Mouse (Mus musculus) heart, embryonic 10.5 days (tissue): Measurements from ENCODE around the gene Scrt2. TPM values are rescaled to one million over a fixed set of nuclear protein-coding genes. Genes with fewer than 3 reads are reported as not detected.

ENCODE experiments used
- DNase-seq: peaks from one replicate; pipeline ENCODE4 v3.0.0-alpha.2; 2017; ENCODE audit warnings: low spot score
- H3K27ac ChIP-seq: fragments of 300-500 bp; sonication (generic); 2 replicates; pipeline ENCODE4 v1.5.1; 2016; ENCODE audit warnings: mild to moderate bottlenecking
- H3K27me3 ChIP-seq: fragments of 300-500 bp; sonication (generic); 2 replicates; pipeline ENCODE4 v1.6.1; 2016; ENCODE audit warnings: mild to moderate bottlenecking; ENCODE audit not compliant: poor library complexity, insufficient read depth, severe bottlenecking
- H3K36me3 ChIP-seq: fragments of 300-500 bp; sonication (generic); 2 replicates; pipeline ENCODE4 v1.6.1; 2016; ENCODE audit warnings: mild to moderate bottlenecking, moderate library complexity
- H3K4me1 ChIP-seq: fragments of 300-500 bp; sonication (generic); 2 replicates; pipeline ENCODE4 v1.6.1; 2016; ENCODE audit warnings: mild to moderate bottlenecking
- H3K4me3 ChIP-seq: fragments of 300-500 bp; sonication (generic); 2 replicates; pipeline ENCODE4 v1.5.1; 2016; ENCODE audit warnings: mild to moderate bottlenecking, moderate library complexity
- H3K9me3 ChIP-seq: fragments of 300-500 bp; sonication (generic); 2 replicates; pipeline ENCODE4 v1.6.1; 2016; ENCODE audit warnings: mild to moderate bottlenecking, moderate library complexity
- WGBS: fragments of 180-500 bp; shearing (Covaris S2); methylation state at CpG from one replicate; pipeline ENCODE4 v1.1.7; 2016; 5-methylcytosine and 5-hydroxymethylcytosine counted together
- polyA plus RNA-seq: library from polyadenylated mRNA; unstranded; fragments of >200 nt; fragmentation: Nextera tagmentation; extraction: Ambion mirVana; gene quantifications from 2 replicates; pipeline ENCODE4 v1.2.1, GENCODE M21; 2016

Scrt2 gene
- polyA plus RNA-seq, 1 experiment from 2014 or later = not detected

- Histone ChIP-seq H3K27me3 (peaks cover 62% of the 10 kb centered on the region), H3K9me3 (no peaks in the 10 kb centered on the region), H3K36me3 (no peaks in the 10 kb centered on the region), H3K4me1 (peaks cover 23% of the 10 kb centered on the region), H3K27ac (no peak overlapping the region), H3K4me3 (no peak overlapping the region)
- no peak for DNase-seq
- 80% methylated on average over 7 of the region's 7 CpGs for WGBS
These were observed 36.4 kb downstream of the Scrt2 start for GRCm38 (mm10) chr2:152117694-152118093.

- Histone ChIP-seq H3K36me3 (no peaks in the 10 kb centered on the region), H3K9me3 (no peaks in the 10 kb centered on the region), H3K27ac (no peak overlapping the region), H3K4me1 (peaks cover 20% of the 10 kb centered on the region), H3K27me3 (peaks cover 51% of the 10 kb centered on the region), H3K4me3 (no peak overlapping the region)
- DNase-seq = no peak
- 35% methylated on average over 6 of the region's 6 CpGs for WGBS
These were observed 38.0 kb downstream of the Scrt2 start for GRCm38 (mm10) chr2:152119228-152119865.

GRCm38 (mm10) chr2:152122896-152123295 is 41.6 kb downstream of the Scrt2 start:
- H3K27ac ChIP-seq = no peak overlapping the region
- H3K27me3 ChIP-seq = peaks cover 26% of the 10 kb centered on the region
- H3K9me3 ChIP-seq = no peaks in the 10 kb centered on the region
- 47% methylated on average over 9 of the region's 9 CpGs for whole genome bisulfite sequencing
- H3K4me3 ChIP-seq = no peak overlapping the region
- no peaks in the 10 kb centered on the region for H3K36me3 ChIP-seq
- H3K4me1 ChIP-seq = 0 out of 2 replicates have a peak, but pooled peaks cover 10% of the 10 kb centered on the region
- no peak for DNase-seq

GRCm38 (mm10) chr2:152128597-152128996 is 47.3 kb downstream of the Scrt2 start:
- Histone ChIP-seq H3K27ac (no peak overlapping the region), H3K4me3 (no peak overlapping the region), H3K36me3 (no peaks in the 10 kb centered on the region), H3K9me3 (no peaks in the 10 kb centered on the region), H3K27me3 (peaks cover 8% of the 10 kb centered on the region), H3K4me1 (peaks cover 11% of the 10 kb centered on the region)
- WGBS = 63% methylated on average over 2 of the region's 2 CpGs
- no peak for DNase-seq

GRCm38 (mm10) chr2:152129778-152130177 is 48.4 kb downstream of the Scrt2 start:
- WGBS = 71% methylated on average over 3 of the region's 3 CpGs
- Histone ChIP-seq H3K27me3 (peaks cover 8% of the 10 kb centered on the region), H3K36me3 (no peaks in the 10 kb centered on the region), H3K4me1 (peaks cover 11% of the 10 kb centered on the region), H3K4me3 (no peak overlapping the region), H3K9me3 (no peaks in the 10 kb centered on the region), H3K27ac (no peak overlapping the region)
- no peak for DNase-seq

- H3K9me3 ChIP-seq = no peaks in the 10 kb centered on the region
- peaks cover 11% of the 10 kb centered on the region for H3K4me1 ChIP-seq
- peaks cover 19% of the 10 kb centered on the region for H3K27me3 ChIP-seq
- no peaks in the 10 kb centered on the region for H3K36me3 ChIP-seq
- H3K4me3 ChIP-seq = no peak overlapping the region
- DNase-seq = no peak
- H3K27ac ChIP-seq = no peak overlapping the region
- 55% methylated on average over 9 of the region's 9 CpGs for WGBS
These were observed 50.7 kb downstream of the Scrt2 start for GRCm38 (mm10) chr2:152132016-152132415.

- no peak for DNase-seq
- 55% methylated on average over 8 of the region's 8 CpGs for WGBS
- Histone ChIP-seq H3K27ac (no peak overlapping the region), H3K36me3 (no peaks in the 10 kb centered on the region), H3K4me3 (no peak overlapping the region), H3K9me3 (no peaks in the 10 kb centered on the region), H3K27me3 (peaks cover 19% of the 10 kb centered on the region), H3K4me1 (peaks cover 11% of the 10 kb centered on the region)
These were observed 51.4 kb downstream of the Scrt2 start for GRCm38 (mm10) chr2:152132691-152133090.

GRCm38 (mm10) chr2:152139191-152139987 is 58.1 kb downstream of the Scrt2 start:
- no peaks in the 10 kb centered on the region for H3K36me3 ChIP-seq
- DNase-seq = no peak
- no peak overlapping the region for H3K4me3 ChIP-seq
- H3K4me1 ChIP-seq = peaks cover 32% of the 10 kb centered on the region
- peaks cover 63% of the 10 kb centered on the region for H3K27me3 ChIP-seq
- 73% methylated on average over 10 of the region's 10 CpGs for WGBS
- H3K27ac ChIP-seq = no peak overlapping the region
- H3K9me3 ChIP-seq = no peaks in the 10 kb centered on the region

GRCm38 (mm10) chr2:152140941-152141340 is 59.6 kb downstream of the Scrt2 start:
- Histone ChIP-seq H3K9me3 (no peaks in the 10 kb centered on the region), H3K27ac (no peak overlapping the region), H3K4me1 (peaks cover 32% of the 10 kb centered on the region), H3K4me3 (no peak overlapping the region), H3K27me3 (peaks cover 75% of the 10 kb centered on the region), H3K36me3 (no peaks in the 10 kb centered on the region)
- 34% methylated on average over 11 of the region's 11 CpGs for WGBS
- no peak for DNase-seq

GRCm38 (mm10) chr2:152141491-152141890 is 60.2 kb downstream of the Scrt2 start:
- Histone ChIP-seq H3K4me1 (peaks cover 32% of the 10 kb centered on the region), H3K27me3 (peaks cover 77% of the 10 kb centered on the region), H3K4me3 (peak overlapping the region; percentile 66), H3K27ac (no peak overlapping the region; the same call in 1 of the 2 replicates), H3K9me3 (no peaks in the 10 kb centered on the region), H3K36me3 (no peaks in the 10 kb centered on the region)
- no peak for DNase-seq
- 26% methylated on average over 1 of the region's 1 CpGs for WGBS

GRCm38 (mm10) chr2:152142046-152142445 is 60.7 kb downstream of the Scrt2 start:
- H3K27ac ChIP-seq = 0 out of 2 replicates have a peak overlapping the region, but pooled peaks have one; percentile 47
- H3K4me3 ChIP-seq = peak overlapping the region; percentile 66
- H3K9me3 ChIP-seq = no peaks in the 10 kb centered on the region
- no peaks in the 10 kb centered on the region for H3K36me3 ChIP-seq
- H3K4me1 ChIP-seq = peaks cover 32% of the 10 kb centered on the region
- no peak for DNase-seq
- WGBS = 2% methylated on average over 13 of the region's 13 CpGs
- H3K27me3 ChIP-seq = peaks cover 79% of the 10 kb centered on the region

- peaks cover 84% of the 10 kb centered on the region for H3K27me3 ChIP-seq
- peak overlapping the region; percentile 66 for H3K4me3 ChIP-seq
- peaks cover 32% of the 10 kb centered on the region for H3K4me1 ChIP-seq
- H3K9me3 ChIP-seq = no peaks in the 10 kb centered on the region
- 0 out of 2 replicates have a peak overlapping the region, but pooled peaks have one; percentile 47 for H3K27ac ChIP-seq
- 7% methylated on average over 11 of the region's 11 CpGs for WGBS
- no peak for DNase-seq
- no peaks in the 10 kb centered on the region for H3K36me3 ChIP-seq
These were observed 61.2 kb downstream of the Scrt2 start for GRCm38 (mm10) chr2:152142571-152142970.
